Mouse (Mus musculus) megakaryocyte, embryonic 14.5 days (primary cell): Measurements from ENCODE around the gene Hmgxb4.

ENCODE experiments used
- FLI1 ChIP-seq: IDR thresholded peaks from 2 replicates; pipeline ENCODE4 v1.6.1; 2012; ENCODE audit warnings: low read length, inconsistent platforms, mixed read lengths
- GATA1 ChIP-seq: IDR thresholded peaks from 3 replicates; pipeline ENCODE4 v1.6.1; 2012; ENCODE audit warnings: mixed read lengths, low read length, inconsistent platforms, borderline replicate concordance

GRCm38 (mm10) chr8:75042171-75042570 is 49.0 kb downstream of the Hmgxb4 start:
- TF ChIP-seq GATA1 (no peak), FLI1 (no peak)
